Mouse (Mus musculus): ENCODE measurements at regions not wholly inside any gene's neighbourhood (a gene's known extent, or its start where the extent isn't known, plus 50 kb on each side); places are given as distances from the start of the nearest gene placed in this dataset.
"Not testable (repeated sequence)": the region's sequence is repeated elsewhere in the genome, so short reads cannot be mapped to it uniquely, and the experiment has no call there.

- DNase-seq (ENCODE audit: low read depth, low spot score) (no peak), ATAC-seq (no peak)
- ChIA-PET CTCF (no interaction called here), POLR2A (interaction anchor here (0.6 kb wide), 1 partner anchor 16 kb away, joined by 6 read pairs; no protein-coding TSS in a partner anchor)
- H3K27me3 ChIP-seq = no peaks in the 10 kb centered on the region
- in situ Hi-C loops (cut with MboI; ENCODE audit: low pct_unique_long_range_greater_than_20kb) = no loop called here
- no peak for TF ChIP-seq CTCF (IDR thresholded peaks at IDR 0.05)
Measured at GRCm38 (mm10) chr12:45287759-45288158, 213.2 kb upstream of the Stxbp6 start.

DNA sequence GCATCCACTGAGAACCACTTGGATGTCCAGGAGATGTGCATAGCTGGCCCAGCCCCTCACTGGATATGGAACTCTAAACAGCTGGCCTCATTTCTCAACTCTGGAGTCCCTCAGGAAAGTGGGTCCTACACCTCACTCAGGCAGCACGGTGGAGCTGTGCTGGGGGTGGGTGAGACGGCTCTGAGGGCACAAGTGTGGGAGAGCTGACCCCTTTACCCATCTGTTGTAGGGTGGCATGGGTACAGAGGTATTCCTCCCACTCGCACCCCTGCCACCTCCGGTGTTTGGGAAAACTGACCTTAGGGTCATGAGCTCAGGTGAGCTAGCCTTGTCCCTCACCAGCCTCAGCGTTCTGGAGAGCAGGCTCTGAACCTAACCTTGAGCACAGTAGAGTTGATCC lies 181.8 kb upstream of the Stxbp6 start:
- no peak for TF ChIP-seq CTCF (IDR thresholded peaks at IDR 0.05)
- ChIA-PET POLR2A (no interaction called here), CTCF (no interaction called here)
- DNase-seq (ENCODE audit: low read depth, low spot score) (no peak), ATAC-seq (no peak)
- in situ Hi-C loops (cut with MboI; ENCODE audit: low pct_unique_long_range_greater_than_20kb) = no loop called here
- H3K27me3 ChIP-seq = no peaks in the 10 kb centered on the region

- CTCF ChIA-PET = no interaction called here
- no peak for TF ChIP-seq CTCF (IDR thresholded peaks at IDR 0.05)
- peaks cover 24% of the 10 kb centered on the region for H3K27me3 ChIP-seq
- POLR2A ChIA-PET = no interaction called here
- ATAC-seq (no peak), DNase-seq (ENCODE audit: low read depth, low spot score) (no peak)
- in situ Hi-C loops (cut with MboI; ENCODE audit: low pct_unique_long_range_greater_than_20kb) = no loop called here
Measured at GRCm38 (mm10) chr12:45211131-45211530, 136.6 kb upstream of the Stxbp6 start.

DNA sequence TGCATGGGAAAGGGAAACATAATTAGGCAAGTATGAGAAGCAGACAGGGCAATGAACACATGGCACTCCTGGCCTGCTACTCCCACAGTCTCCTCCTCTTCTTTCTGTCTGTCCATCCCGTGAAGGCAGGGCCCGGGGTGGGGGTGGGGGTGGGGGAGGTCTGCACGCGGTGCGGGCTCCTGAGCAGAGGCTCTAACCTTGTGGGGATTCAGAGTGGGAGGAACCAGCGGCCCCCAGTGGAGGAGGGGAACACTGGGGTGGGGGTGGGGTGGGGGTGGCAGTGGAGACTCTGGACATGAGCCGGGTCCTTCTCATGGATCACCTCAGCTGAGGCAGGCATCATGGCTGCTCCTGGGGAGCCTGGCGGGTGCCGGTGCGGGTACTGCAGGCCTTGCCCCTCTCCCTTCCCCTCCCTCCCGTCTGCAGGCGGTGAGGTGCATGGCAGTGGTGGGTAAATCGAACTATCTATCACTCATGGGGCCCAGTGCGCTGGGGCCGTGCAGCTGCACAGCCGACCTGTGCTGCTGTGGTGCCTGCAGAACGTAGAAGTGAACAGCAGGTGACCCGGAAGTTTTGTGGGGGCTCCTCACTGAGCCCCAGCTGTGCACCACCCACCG lies 120.9 kb upstream of the Stxbp6 start:
- peaks cover 12% of the 10 kb centered on the region for H3K27me3 ChIP-seq
- no peak for TF ChIP-seq CTCF (IDR thresholded peaks at IDR 0.05)
- ChIA-PET POLR2A (no interaction called here), CTCF (no interaction called here)
- in situ Hi-C loops (cut with MboI; ENCODE audit: low pct_unique_long_range_greater_than_20kb) = no loop called here
- DNase-seq (ENCODE audit: low read depth, low spot score) = no peak
- no peak for ATAC-seq

DNA sequence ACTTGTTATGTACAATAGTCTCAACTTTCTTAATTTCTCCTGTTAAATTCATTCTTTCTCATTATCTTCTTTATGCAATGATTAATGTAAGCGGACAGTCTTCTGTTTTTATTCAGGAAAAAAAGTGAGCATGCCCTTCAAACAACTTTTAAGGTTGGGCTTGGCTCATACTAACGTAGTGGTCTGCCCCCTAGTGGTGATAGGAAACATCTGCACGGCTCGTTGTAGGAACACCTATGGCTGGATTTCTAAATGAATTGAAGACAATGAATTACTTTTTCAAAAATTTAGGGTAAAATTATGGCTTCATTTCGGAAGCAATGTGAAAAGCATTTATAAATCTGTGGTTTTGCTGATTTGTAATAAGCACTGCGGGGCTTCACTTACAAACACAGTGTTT lies 112.6 kb upstream of the Stxbp6 start:
- DNase-seq (ENCODE audit: low read depth, low spot score) (no peak), ATAC-seq (peak; percentile 57)
- in situ Hi-C loops (cut with MboI; ENCODE audit: low pct_unique_long_range_greater_than_20kb) = no loop called here
- ChIA-PET CTCF (interaction anchor here (1.3 kb wide), 1 partner anchor 339 kb away, joined by 3 read pairs; no protein-coding TSS in a partner anchor), POLR2A (no interaction called here)
- peaks cover 38% of the 10 kb centered on the region for H3K27me3 ChIP-seq
- peak; percentile 87 for TF ChIP-seq CTCF (IDR thresholded peaks at IDR 0.05)

GRCm38 (mm10) chr12:45184510-45184909 lies 110.0 kb upstream of the Stxbp6 start:
- ChIA-PET POLR2A (no interaction called here), CTCF (no interaction called here)
- ATAC-seq (no peak), DNase-seq (ENCODE audit: low read depth, low spot score) (no peak)
- peaks cover 26% of the 10 kb centered on the region for H3K27me3 ChIP-seq
- in situ Hi-C loops (cut with MboI; ENCODE audit: low pct_unique_long_range_greater_than_20kb) = no loop called here
- no peak for TF ChIP-seq CTCF (IDR thresholded peaks at IDR 0.05)

- ATAC-seq = no peak
- POLR2A ChIA-PET = no interaction called here
- CTCF ChIA-PET = interaction anchor here (1.3 kb wide), 1 partner anchor 503 kb away, joined by 4 read pairs; no protein-coding TSS in a partner anchor
- no peak for TF ChIP-seq CTCF (IDR thresholded peaks at IDR 0.05)
- no peak for DNase-seq (ENCODE audit: low read depth, low spot score)
- in situ Hi-C loops (cut with MboI; ENCODE audit: low pct_unique_long_range_greater_than_20kb) = no loop called here
- H3K27me3 ChIP-seq = peaks cover 9% of the 10 kb centered on the region
Measured at GRCm38 (mm10) chr12:45177454-45177853, 102.9 kb upstream of the Stxbp6 start.

DNA sequence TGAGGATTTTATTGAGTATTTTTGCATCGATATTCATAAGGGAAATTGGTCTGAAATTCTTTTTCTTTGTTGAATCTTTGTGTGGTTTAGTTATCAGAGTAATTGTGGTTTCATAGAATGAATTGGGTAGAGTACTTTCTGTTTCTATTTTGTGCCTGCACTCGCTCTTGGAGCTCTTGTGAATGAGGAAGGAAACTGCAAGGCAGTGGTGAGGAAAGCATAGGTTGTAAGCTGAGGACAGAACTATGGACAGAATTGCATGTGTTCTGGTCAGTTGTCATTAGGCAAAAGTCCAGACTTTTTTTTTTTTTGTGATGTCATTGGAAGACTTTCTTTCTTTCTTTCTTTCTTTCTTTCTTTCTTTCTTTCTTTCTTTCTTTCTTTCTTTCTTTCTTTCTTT lies 100.8 kb upstream of the Stxbp6 start:
- H3K27me3 ChIP-seq; POLR2A ChIA-PET; CTCF ChIA-PET; in situ Hi-C loops (cut with MboI; ENCODE audit: low pct_unique_long_range_greater_than_20kb); ATAC-seq; DNase-seq (ENCODE audit: low read depth, low spot score): not testable (repeated sequence)

- ATAC-seq (peak; percentile 89), DNase-seq (ENCODE audit: low read depth, low spot score) (no peak)
- no peaks in the 10 kb centered on the region for H3K27me3 ChIP-seq
- in situ Hi-C loops (cut with MboI; ENCODE audit: low pct_unique_long_range_greater_than_20kb) = no loop called here
- peak; percentile 82 for TF ChIP-seq CTCF (IDR thresholded peaks at IDR 0.05)
- ChIA-PET CTCF (interaction anchor here (0.8 to 2.6 kb wide), 5 partner anchors 9 to 433 kb away, joined by 3 to 14 read pairs (median 3); no protein-coding TSS in a partner anchor), POLR2A (no interaction called here)
Measured at GRCm38 (mm10) chr12:45171927-45172642, 97.6 kb upstream of the Stxbp6 start.

DNA sequence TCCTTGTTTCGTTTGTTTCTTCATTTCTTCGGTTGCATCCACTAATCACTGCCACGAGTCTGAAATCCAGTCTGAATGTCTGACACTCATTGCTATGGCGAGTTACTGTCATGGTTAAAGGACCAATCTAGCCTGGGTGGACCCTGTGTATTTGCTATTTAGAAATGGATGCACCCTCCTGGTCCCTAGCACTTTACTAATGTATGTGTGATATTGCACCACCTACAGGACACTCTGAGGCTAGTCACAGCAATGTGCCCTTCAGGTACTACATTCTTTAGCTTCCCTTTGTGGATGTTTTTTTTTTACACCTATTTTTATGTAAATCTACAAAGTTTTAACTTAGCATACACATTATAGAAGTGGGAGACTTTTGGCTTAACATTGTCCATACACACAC lies 87.5 kb upstream of the Stxbp6 start:
- no peak for DNase-seq (ENCODE audit: low read depth, low spot score)
- POLR2A ChIA-PET = no interaction called here

GRCm38 (mm10) chr12:45161581-45161980 lies 87.1 kb upstream of the Stxbp6 start:
- CTCF ChIA-PET = interaction anchor here (0.8 to 1.5 kb wide), 4 partner anchors 74 to 311 kb away, joined by 3 to 5 read pairs (median 3); no protein-coding TSS in a partner anchor
- POLR2A ChIA-PET; H3K27me3 ChIP-seq; ATAC-seq; DNase-seq (ENCODE audit: low read depth, low spot score): not testable (repeated sequence)
- in situ Hi-C loops (cut with MboI; ENCODE audit: low pct_unique_long_range_greater_than_20kb) = loop anchor here (5.0 to 10.0 kb wide), 4 partner anchors 84 to 557 kb away; no protein-coding TSS in a partner anchor

More for the DNA sequence above, 87.5 kb upstream of the Stxbp6 start:
- peak; percentile 63 for TF ChIP-seq CTCF (IDR thresholded peaks at IDR 0.05)
- peak; percentile 47 for ATAC-seq
- CTCF ChIA-PET = interaction anchor here (0.8 to 1.5 kb wide), 4 partner anchors 74 to 312 kb away, joined by 3 to 5 read pairs (median 3); no protein-coding TSS in a partner anchor
- H3K27me3 ChIP-seq = no peaks in the 10 kb centered on the region
- in situ Hi-C loops (cut with MboI; ENCODE audit: low pct_unique_long_range_greater_than_20kb) = loop anchor here (5.0 to 10.0 kb wide), 4 partner anchors 85 to 557 kb away; no protein-coding TSS in a partner anchor

All from Patski (cell line).